13 mouse cellular contexts compared by ENCODE assay signal in the genomic region with DNA sequence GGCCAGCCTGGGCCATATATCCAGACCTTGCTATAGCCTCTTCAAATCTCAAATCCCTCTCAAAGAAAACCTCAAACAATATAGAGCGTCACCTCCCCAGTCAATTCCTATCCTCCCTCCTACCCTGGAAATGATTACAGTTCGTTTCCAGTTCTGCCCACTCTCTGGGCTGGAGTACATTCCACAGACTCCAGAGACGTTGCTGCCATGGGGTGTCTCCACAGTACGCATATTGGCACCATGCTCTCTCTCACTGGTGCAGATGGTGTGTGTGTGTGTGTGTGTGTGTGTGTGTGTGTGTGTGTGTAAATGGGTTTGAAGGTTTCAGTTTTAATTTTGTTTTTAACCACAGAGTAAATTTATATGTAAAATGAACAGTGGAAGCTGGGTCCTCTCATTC. TPM values are rescaled to one million over a fixed set of nuclear protein-coding genes. Genes with fewer than 3 reads are reported as not detected.
DNase-seq lines count a peak whose midpoint lies in the region; ATAC-seq and TF ChIP-seq lines count a peak whose summit lies in the region.
"Had no signal": no experiment of that assay in that cellular context is flagged by ENCODE, and none has a peak within 500 bp of the region (broad histone marks: within the 10 kb centered on the region; RNA-seq: fewer than 3 reads in every experiment).

No protein-coding gene starts in this region.

- no peak overlapping the region for H3K9ac ChIP-seq in forebrain, embryonic 11.5 days (ENCODE audit: low read length)

- H3K4me1 ChIP-seq in forebrain, embryonic 11.5 days (replicated peaks; ENCODE audit: control insufficient read depth, insufficient read depth, low read length), result no peaks in the 10 kb centered on the region

- H3K4me3 ChIP-seq in gastrocnemius, adult 2 months, result no peak overlapping the region
- H3K4me3 ChIP-seq in forebrain, embryonic 11.5 days (ENCODE audit: low read depth, low read length), result no peak overlapping the region

- H3K4me2 ChIP-seq in forebrain, embryonic 11.5 days (ENCODE audit: low read depth, low read length, severe bottlenecking), result no peak overlapping the region

- WGBS in forebrain, embryonic 11.5 days, result 82% methylated on average over 4 of the region's 4 CpGs

- DNase-seq in left cerebral cortex, postnatal 10 days (ENCODE audit: extremely low spot score in 1 of 2, low spot score in 2 of 2), result peak; percentile 45 to 48
- DNase-seq in left cerebral cortex, postnatal 4 days, result no peak
- DNase-seq in T-cell, adult 2 months (ENCODE audit: low spot score), result peak; percentile 29
- peak; percentile 71 for DNase-seq in induced T-regulatory cell, adult 2 months (ENCODE audit: low read depth)
- peak; percentile 63 for DNase-seq in naive thymus-derived CD4-positive, alpha-beta T cell, adult 2 months (ENCODE audit: low read depth)
- no peak for DNase-seq in gastrocnemius, adult 2 months
- DNase-seq in forebrain, embryonic 11.5 days (ENCODE audit: low spot score), result no peak
- DNase-seq in cerebellum, adult 9-11 months, result no peak
- DNase-seq: heart, postnatal 36 days; kidney, postnatal 4 days; thymus, postnatal 14 days had no signal

- H3K27me3 ChIP-seq in forebrain, embryonic 11.5 days (ENCODE audit: control insufficient read depth, insufficient read depth, low read length), result no peaks in the 10 kb centered on the region

- H3K36me3 ChIP-seq in forebrain, embryonic 11.5 days (ENCODE audit: control insufficient read depth, insufficient read depth, low read length), result no peaks in the 10 kb centered on the region
- H3K36me3 ChIP-seq: G1E had no signal

- H3K9me3 ChIP-seq in forebrain, embryonic 11.5 days (ENCODE audit: control insufficient read depth, low read length), result no peaks in the 10 kb centered on the region
- H3K9me3 ChIP-seq: G1E had no signal

- no peak overlapping the region for H3K27ac ChIP-seq in gastrocnemius, adult 2 months
- H3K27ac ChIP-seq in forebrain, embryonic 11.5 days (ENCODE audit: low read depth, low read length), result no peak overlapping the region

- ATAC-seq in forebrain, embryonic 11.5 days (replicated peaks; ENCODE audit: low FRiP score), result no peak

- intact Hi-C loops in left cerebral cortex, postnatal 10 days (cut with DNase I), result loop anchor here (2.0 kb wide), 1 partner anchor 104 kb away; no protein-coding TSS in a partner anchor
- intact Hi-C loops in left cerebral cortex, postnatal 4 days (cut with DNase I), result no loop called here
- intact Hi-C loops in gastrocnemius, adult 2 months (cut with DNase I), result no loop called here

- no peak for TF ChIP-seq CTCF in gastrocnemius, adult 2 months (IDR thresholded peaks at IDR 0.05)

RNA-seq across cellular contexts. Expression of a gene that starts 24.1 kb away (rescaled TPM):
- under 1 TPM in 1 of 2 experiments, not detected in 1; 0.30 TPM for total RNA-seq in left cerebral cortex, postnatal 10 days (2021)
- total RNA-seq in left cerebral cortex, postnatal 4 days (2021), result under 1 TPM; 0.44 to 0.48 TPM
- total RNA-seq in gastrocnemius, adult 2 months (2021), result under 1 TPM in 1 of 2 experiments, not detected in 1; 0.26 TPM
- not detected in 2 replicates for polyA plus RNA-seq in forebrain, embryonic 11.5 days (2014; fragmentation: Nextera tagmentation; extraction: Ambion mirVana)
- polyA plus RNA-seq: G1E had no signal

RNA-seq across cellular contexts. Expression of a gene that starts 42.8 kb away (rescaled TPM):
- under 1 TPM in 1 of 2 experiments, not detected in 1; 0.09 TPM for total RNA-seq in left cerebral cortex, postnatal 10 days (2021)
- total RNA-seq in left cerebral cortex, postnatal 4 days (2021), result not detected
- total RNA-seq in gastrocnemius, adult 2 months (2021), result not detected
- polyA plus RNA-seq in forebrain, embryonic 11.5 days (2014; fragmentation: Nextera tagmentation; extraction: Ambion mirVana), result not detected in 2 replicates
- total RNA-seq: G1E; gastrocnemius, adult 18-20 months; heart, postnatal 36 days had no signal
- polyA plus RNA-seq: G1E had no signal

RNA-seq across cellular contexts. Expression of a gene that starts 42.8 kb away (rescaled TPM):
- total RNA-seq in left cerebral cortex, postnatal 10 days (2021), result 1 to 10 TPM; 8.5 to 8.7 TPM
- 1 to 10 TPM; 2.1 to 2.2 TPM for total RNA-seq in left cerebral cortex, postnatal 4 days (2021)
- total RNA-seq in gastrocnemius, adult 2 months (2021), result 1 to 10 TPM; 1.0 to 1.9 TPM
- polyA plus RNA-seq in forebrain, embryonic 11.5 days (2014; fragmentation: Nextera tagmentation; extraction: Ambion mirVana), result 0.40 and 0.57 TPM in 2 replicates

RNA-seq across cellular contexts. Expression of a gene that starts 48.9 kb away (rescaled TPM):
- total RNA-seq in left cerebral cortex, postnatal 10 days (2021), result under 1 TPM; 0.14 to 0.17 TPM
- under 1 TPM; 0.22 to 0.66 TPM for total RNA-seq in left cerebral cortex, postnatal 4 days (2021)
- total RNA-seq in gastrocnemius, adult 2 months (2021), result not detected
- polyA plus RNA-seq in forebrain, embryonic 11.5 days (2014; fragmentation: Nextera tagmentation; extraction: Ambion mirVana), result not detected in 2 replicates
- total RNA-seq: G1E had no signal

Comparison
In these comparisons a context has a peak if more than half of its experiments do, and no peak if none do; other contexts are left out.
1. DNase-seq: peak in left cerebral cortex, postnatal 10 days (2 of 2), T-cell, adult 2 months (single experiment), induced T-regulatory cell, adult 2 months (single experiment) and naive thymus-derived CD4-positive, alpha-beta T cell, adult 2 months (single experiment); none in left cerebral cortex, postnatal 4 days (single experiment), gastrocnemius, adult 2 months (single experiment), forebrain, embryonic 11.5 days (single experiment) and cerebellum, adult 9-11 months (single experiment).